Mouse (Mus musculus) megakaryocyte, embryonic 14.5 days (primary cell): ENCODE measurements around the gene Pex5l. TPM values are rescaled to one million over a fixed set of nuclear protein-coding genes. Genes with fewer than 3 reads are reported as not detected.

Experiments
- H3K27me3 ChIP-seq: replicated peaks from 2 replicates; pipeline ENCODE3; 2012; ENCODE audit warnings: inconsistent platforms
- H3K36me3 ChIP-seq: replicated peaks from 2 replicates; pipeline ENCODE3; 2012; ENCODE audit warnings: low read length, inconsistent platforms, mixed read lengths
- H3K4me1 ChIP-seq: 2 replicates; pipeline ENCODE4 v1.6.1; 2012; ENCODE audit warnings: inconsistent platforms
- H3K4me3 ChIP-seq: replicated peaks from 2 replicates; pipeline ENCODE3; 2012; ENCODE audit warnings: moderate library complexity, mild to moderate bottlenecking, inconsistent platforms
- H3K9me3 ChIP-seq: 2 replicates; pipeline ENCODE4 v1.6.1; 2012; ENCODE audit warnings: inconsistent platforms
- FLI1 ChIP-seq: IDR thresholded peaks from 2 replicates; pipeline ENCODE4 v1.6.1; 2012; ENCODE audit warnings: low read length, inconsistent platforms, mixed read lengths
- GATA1 ChIP-seq: IDR thresholded peaks from 3 replicates; pipeline ENCODE4 v1.6.1; 2012; ENCODE audit warnings: mixed read lengths, low read length, inconsistent platforms, borderline replicate concordance
- polyA plus RNA-seq: library from polyadenylated mRNA; stranded (reverse); fragments of >175 nt; gene quantifications from 2 replicates; pipeline ENCODE4 v1.2.3, GENCODE M21; 2012; ENCODE audit warnings: low replicate concordance; ENCODE audit not compliant: insufficient read depth

The Pex5l gene
- polyA plus RNA-seq, 1 experiment, result not detected

DNA sequence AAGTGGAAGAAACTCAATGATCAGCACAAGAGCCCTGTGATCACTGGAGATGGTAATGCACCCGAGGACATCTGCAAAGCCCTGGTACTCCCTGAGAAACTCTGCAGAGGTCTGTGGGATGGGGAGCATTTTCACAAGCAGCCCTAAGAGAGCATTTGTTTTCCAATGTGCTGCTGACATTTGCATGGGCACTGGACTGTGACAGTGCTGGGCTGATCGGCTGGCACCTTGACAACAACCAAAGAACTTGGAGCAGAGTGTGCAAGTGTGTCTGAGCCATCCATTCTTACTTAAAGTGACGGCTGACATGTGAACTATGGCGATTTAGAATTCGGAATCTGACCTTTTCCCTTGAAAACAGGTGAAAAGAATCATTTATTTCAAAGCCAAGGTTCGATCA lies 49.4 kb downstream of the Pex5l start:
- Histone ChIP-seq H3K9me3 (peaks cover 6% of the 10 kb centered on the region; the same call in 1 of the 2 replicates), H3K4me3 (no peak overlapping the region), H3K4me1 (no peaks in the 10 kb centered on the region), H3K36me3 (no peaks in the 10 kb centered on the region), H3K27me3 (no peaks in the 10 kb centered on the region)
- TF ChIP-seq GATA1 (no peak), FLI1 (no peak)

DNA sequence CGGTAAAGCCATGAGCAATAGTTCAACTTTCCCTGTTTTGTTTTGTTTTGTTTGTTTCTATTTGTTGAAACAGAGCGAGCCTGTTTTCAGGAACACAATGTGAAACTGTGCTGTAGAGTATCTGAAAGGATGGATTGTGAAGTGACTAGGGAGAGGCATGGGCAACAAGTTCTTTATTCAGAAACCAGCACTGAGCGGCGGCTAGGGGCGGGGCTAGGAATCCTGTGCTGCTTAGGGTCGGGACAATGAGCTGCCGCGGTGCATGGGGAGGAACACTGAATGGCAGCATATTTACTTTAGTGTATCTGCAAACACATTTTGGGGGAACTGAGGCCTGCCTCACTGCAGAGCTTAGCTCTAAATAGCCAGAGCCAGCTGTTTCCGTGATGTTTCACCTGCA lies 53.0 kb downstream of the Pex5l start:
- no peaks in the 10 kb centered on the region for H3K27me3 ChIP-seq
- no peaks in the 10 kb centered on the region for H3K4me1 ChIP-seq
- no peaks in the 10 kb centered on the region for H3K36me3 ChIP-seq
- H3K4me3 ChIP-seq, result no peak overlapping the region
- H3K9me3 ChIP-seq, result peaks cover 2% of the 10 kb centered on the region; the same call in 1 of the 2 replicates
- TF ChIP-seq FLI1, result no peak
- TF ChIP-seq GATA1, result no peak

DNA sequence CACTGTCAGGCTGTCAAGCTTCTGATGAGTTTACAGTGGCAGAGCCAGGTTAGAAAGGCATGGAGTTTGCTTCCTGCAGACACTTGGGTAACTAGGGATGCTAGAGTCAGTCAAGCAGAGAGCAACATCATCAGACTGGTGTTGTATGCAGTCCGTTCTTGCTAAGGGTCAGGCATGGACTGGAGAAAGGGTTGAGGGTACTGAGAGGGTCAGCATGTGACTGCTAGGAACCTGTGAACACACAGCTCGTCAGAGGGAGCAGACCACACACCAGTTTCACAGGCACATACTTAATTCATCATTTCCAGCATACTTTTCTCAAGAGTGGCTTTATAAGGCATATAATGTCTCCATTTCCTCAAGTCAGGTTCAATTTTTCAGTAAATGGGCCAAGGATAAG lies 53.6 kb downstream of the Pex5l start:
- Histone ChIP-seq H3K4me1 (no peaks in the 10 kb centered on the region), H3K9me3 (peaks cover 2% of the 10 kb centered on the region; the same call in 1 of the 2 replicates), H3K36me3 (no peaks in the 10 kb centered on the region), H3K27me3 (no peaks in the 10 kb centered on the region), H3K4me3 (no peak overlapping the region)
- TF ChIP-seq GATA1, result no peak
- no peak for TF ChIP-seq FLI1

DNA sequence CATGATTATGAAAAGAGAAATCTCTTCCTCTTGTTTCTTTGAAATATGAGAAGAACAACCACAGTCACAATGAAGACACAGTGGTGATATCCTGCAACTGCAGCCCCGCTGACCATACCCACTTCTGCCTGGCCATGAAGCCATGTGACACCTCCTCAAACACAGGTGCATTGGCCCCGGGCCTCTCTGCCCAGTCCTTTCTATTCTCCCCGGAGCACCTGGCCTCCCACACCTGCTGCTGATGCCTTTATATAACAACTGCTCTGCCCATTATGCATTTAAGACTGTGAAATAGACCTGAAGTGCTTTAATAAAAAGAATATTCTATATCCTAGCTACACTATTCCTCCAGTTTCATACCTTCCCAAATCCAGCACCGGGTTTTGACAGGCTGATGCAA lies 54.8 kb downstream of the Pex5l start:
- H3K27me3 ChIP-seq, result no peaks in the 10 kb centered on the region
- no peaks in the 10 kb centered on the region for H3K4me1 ChIP-seq
- no peaks in the 10 kb centered on the region for H3K36me3 ChIP-seq
- H3K9me3 ChIP-seq, result peaks cover 2% of the 10 kb centered on the region; the same call in 1 of the 2 replicates
- H3K4me3 ChIP-seq, result no peak overlapping the region
- TF ChIP-seq GATA1 (no peak), FLI1 (no peak)

DNA sequence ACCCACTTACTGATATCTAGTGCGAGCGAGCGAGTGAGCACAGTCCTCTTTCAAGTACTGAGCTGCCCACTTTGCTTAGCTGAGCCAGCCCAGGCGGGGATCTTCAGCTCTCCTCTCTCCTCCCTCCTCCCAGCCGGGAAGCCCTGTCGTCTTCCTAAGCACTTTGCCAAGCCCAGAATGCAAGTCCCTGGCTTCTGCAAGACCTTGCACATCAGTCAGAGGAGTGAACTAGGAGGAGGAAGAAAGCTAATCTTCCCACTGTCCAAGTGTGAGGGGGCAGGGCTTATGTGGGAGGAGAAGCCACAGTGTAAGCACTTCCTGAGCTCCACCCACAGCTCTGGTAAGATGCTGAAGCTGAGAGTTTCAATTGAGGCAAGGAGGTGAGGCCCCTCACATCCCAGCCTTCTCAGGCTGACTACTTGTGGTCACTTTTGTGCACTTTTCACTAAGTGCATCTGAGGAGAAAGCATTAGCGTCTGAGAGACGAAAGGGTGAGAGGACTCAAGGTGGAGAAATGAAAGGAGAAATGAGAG lies 60.2 kb downstream of the Pex5l start:
- TF ChIP-seq FLI1 (no peak), GATA1 (no peak)
- Histone ChIP-seq H3K9me3 (peaks cover 2% of the 10 kb centered on the region; the same call in 1 of the 2 replicates), H3K27me3 (no peaks in the 10 kb centered on the region), H3K4me3 (no peak overlapping the region), H3K36me3 (no peaks in the 10 kb centered on the region), H3K4me1 (no peaks in the 10 kb centered on the region)

DNA sequence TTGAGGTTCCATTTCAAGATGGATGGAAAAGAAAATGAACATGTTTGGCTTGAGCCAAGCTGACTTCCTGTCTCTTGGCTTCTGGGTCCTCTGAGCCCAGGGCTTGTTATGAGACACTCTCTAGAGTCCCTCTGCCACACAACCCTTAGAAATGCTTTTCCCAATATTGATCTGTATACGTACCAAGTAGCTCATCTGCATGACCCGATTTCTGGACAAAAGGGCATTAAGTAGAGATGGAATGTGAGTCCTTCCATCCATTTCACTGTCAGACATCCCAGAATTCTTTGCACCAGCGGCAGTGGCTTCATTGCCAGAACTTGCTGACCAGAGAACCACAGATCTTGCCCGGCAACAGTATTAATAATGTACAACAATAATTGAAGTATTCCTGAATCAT lies 61.3 kb downstream of the Pex5l start:
- Histone ChIP-seq H3K27me3 (no peaks in the 10 kb centered on the region), H3K4me1 (no peaks in the 10 kb centered on the region), H3K36me3 (no peaks in the 10 kb centered on the region), H3K9me3 (peaks cover 2% of the 10 kb centered on the region; the same call in 1 of the 2 replicates), H3K4me3 (no peak overlapping the region)
- TF ChIP-seq FLI1 (no peak), GATA1 (no peak)

DNA sequence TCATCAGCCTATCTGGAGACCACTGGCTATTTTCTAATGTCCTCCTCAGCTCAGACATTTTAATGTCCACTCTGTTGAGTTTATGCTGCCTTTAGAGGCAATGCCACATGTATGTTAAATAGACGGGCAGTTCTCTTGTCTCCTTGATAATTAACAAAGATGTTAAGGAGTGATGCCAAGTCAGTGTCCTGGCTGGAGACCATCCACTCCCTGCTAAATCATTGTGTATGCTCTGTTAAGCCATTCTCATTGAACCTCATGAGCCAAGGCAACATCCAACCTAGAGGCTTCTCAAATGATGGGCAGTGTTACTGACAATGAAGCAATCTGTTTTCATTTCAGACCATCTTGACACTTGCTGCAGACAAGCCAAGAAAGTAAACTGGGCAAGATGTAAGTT lies 63.4 kb downstream of the Pex5l start:
- H3K27me3 ChIP-seq, result no peaks in the 10 kb centered on the region
- TF ChIP-seq GATA1, result no peak

DNA sequence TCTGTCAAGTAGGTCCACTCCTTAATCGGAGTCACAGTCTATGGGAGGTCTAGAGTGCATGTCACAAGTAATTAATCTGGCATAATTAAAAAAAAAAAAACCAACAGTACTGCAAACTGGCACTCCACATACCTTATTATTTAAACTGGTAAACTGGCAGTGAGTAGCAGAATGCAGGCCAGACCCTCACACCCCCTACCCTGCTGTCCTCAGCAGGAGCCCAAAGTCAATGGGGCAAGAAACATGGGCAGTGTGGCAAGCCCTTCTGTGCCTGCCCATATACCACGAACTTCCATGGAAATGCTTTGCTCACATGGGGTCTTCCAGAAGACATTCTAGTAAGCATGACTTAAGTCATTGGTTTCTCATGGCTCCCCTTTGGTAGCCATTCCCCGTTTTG lies 63.9 kb downstream of the Pex5l start:
- no peak for TF ChIP-seq FLI1
- TF ChIP-seq GATA1, result no peak
- H3K9me3 ChIP-seq, result 0 out of 2 replicates have a peak, but pooled peaks cover 4% of the 10 kb centered on the region
- H3K4me3 ChIP-seq, result no peak overlapping the region
- H3K27me3 ChIP-seq, result no peaks in the 10 kb centered on the region
- no peaks in the 10 kb centered on the region for H3K4me1 ChIP-seq
- H3K36me3 ChIP-seq, result no peaks in the 10 kb centered on the region

More for the DNA sequence above, 63.4 kb downstream of the Pex5l start:
- Histone ChIP-seq H3K4me3 (no peak overlapping the region), H3K9me3 (0 out of 2 replicates have a peak, but pooled peaks cover under 1% of the 10 kb centered on the region), H3K36me3 (no peaks in the 10 kb centered on the region), H3K4me1 (no peaks in the 10 kb centered on the region)

DNA sequence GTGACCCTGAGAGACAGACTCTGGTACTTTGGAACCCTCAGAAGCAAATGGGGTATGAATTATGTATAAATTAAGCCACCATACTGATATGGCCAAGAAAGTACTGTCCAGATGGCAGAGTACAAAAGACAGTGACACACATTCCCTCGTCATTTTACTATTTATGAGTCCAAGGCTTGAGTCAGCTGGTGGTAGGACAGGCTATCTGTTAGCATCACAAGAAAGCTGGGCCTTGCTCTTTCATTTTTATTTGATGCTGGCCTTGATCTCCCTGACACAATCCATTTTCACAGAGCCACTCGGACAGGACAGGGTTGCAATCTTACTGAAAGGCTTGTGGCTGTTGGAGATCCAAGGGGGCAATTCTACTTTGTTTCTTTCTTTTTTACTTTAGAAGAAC lies 67.4 kb downstream of the Pex5l start:
- no peaks in the 10 kb centered on the region for H3K4me1 ChIP-seq
- H3K36me3 ChIP-seq, result no peaks in the 10 kb centered on the region
- H3K4me3 ChIP-seq, result no peak overlapping the region
- H3K27me3 ChIP-seq, result no peaks in the 10 kb centered on the region
- peaks cover 13% of the 10 kb centered on the region; the same call in 1 of the 2 replicates for H3K9me3 ChIP-seq
- TF ChIP-seq FLI1, result no peak
- no peak for TF ChIP-seq GATA1

DNA sequence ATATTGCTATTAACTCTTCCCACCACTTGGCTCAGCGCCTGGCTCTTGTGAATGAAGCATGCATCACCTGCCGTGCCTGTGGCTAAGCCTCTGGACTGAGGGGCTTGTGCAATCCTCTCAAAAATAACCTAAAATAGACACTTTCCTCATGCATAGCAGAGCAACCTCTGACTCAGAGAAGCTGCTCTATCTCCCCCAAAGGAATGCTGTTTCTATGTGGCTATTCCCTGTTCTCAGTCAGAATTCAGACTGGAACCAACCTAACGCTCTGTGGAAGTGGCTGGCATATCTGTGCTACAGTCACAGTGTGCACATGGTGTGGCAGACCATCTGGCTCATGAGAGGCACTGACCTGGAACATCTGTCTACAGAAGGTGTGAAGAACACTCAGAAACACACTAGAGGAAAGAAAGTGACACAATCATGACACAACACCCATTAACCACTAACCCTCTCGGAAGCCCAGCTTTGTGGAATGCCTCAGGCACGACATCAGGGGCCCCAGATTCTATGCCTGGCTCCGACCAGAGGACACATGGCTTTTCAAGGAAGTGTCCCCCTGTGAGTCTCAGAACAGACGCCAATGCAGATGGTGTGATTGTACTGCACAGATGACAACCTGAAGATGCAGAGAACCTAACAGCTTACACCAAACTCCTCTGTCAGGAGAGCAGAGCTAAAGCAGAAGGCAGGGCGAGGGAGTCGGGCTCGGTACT lies 68.6 kb downstream of the Pex5l start:
- Histone ChIP-seq H3K36me3 (no peaks in the 10 kb centered on the region), H3K27me3 (no peaks in the 10 kb centered on the region), H3K9me3 (peaks cover 15% of the 10 kb centered on the region; the same call in 1 of the 2 replicates), H3K4me1 (no peaks in the 10 kb centered on the region), H3K4me3 (no peak overlapping the region)
- TF ChIP-seq FLI1 (no peak), GATA1 (no peak)

DNA sequence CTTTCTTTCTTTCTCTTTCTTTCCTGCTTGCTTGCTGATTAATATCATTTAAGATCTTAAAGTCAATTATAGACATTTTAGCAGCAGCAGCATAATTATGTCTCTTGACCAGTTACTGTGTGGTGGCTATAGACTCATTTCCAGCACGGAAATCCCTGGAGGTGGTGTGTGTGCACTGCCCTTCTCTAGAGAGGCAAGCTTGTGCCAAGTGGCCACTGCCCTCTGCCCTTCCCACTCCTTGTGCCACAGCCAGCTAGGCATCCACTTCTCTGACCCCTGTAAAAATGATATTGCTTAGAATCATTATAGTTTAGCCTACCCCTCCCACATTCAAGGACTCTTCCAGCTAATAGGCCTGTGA lies 69.2 kb downstream of the Pex5l start:
- H3K4me3 ChIP-seq, result no peak overlapping the region
- TF ChIP-seq GATA1 (no peak), FLI1 (no peak)
- H3K36me3 ChIP-seq, result no peaks in the 10 kb centered on the region

More for the DNA sequence above, 69.2 kb downstream of the Pex5l start:
- H3K27me3 ChIP-seq, result no peaks in the 10 kb centered on the region
- H3K9me3 ChIP-seq, result peaks cover 18% of the 10 kb centered on the region; the same call in 1 of the 2 replicates
- H3K4me1 ChIP-seq, result no peaks in the 10 kb centered on the region
